Mouse (Mus musculus): ENCODE results near the gene Gm5286.
"Not testable (repeated sequence)": the region's sequence is repeated elsewhere in the genome, so short reads cannot be mapped to it uniquely, and the experiment has no call there.

Gene Gm5286

DNA sequence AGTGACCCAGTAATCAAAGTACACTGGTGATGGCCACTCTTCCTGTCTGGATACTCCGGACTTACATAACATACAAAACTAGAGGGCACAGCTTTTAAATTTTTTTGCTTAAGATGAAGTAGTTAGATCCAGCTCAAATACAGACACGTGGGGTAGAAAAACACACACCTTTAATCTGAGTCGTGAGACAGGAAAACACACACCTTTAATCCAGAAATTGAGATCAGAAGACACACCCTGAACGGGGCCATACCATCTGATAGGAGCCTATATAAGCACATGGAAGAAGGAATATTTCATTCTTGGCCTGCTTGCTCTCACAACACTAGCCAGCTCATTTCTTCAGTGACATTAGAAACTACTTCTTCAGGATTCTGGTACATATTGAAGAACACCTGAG, at the start of gene Gm5286:
Gene Gm5286 (plus strand): TSS at position 301 of the 400 bp plus-strand sequence.
- DNase-seq (ENCODE audit: low spot score in 2 of 2), result not testable (repeated sequence)

DNA sequence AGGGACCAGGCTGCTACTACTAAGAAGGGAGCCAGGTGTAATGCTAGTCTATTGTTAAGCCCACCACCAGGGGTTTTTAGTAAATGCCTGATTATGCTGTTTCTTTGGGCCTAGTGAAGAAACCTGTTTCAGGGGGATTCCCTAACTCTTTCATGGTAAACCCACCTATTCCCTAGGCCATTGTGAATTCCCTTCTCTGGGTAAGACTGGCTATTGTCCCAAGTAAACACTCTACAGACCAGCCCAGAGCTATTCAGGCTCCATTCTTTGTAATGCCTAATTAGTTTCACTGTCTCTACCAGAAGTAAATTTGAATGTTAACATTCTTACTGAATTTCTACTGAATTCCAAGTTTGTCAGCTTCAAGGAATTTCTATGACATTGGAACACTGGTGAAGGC, 29.2 kb upstream of the Gm5286 start:
- not testable (repeated sequence) for DNase-seq (ENCODE audit: low spot score in 2 of 2)

DNA sequence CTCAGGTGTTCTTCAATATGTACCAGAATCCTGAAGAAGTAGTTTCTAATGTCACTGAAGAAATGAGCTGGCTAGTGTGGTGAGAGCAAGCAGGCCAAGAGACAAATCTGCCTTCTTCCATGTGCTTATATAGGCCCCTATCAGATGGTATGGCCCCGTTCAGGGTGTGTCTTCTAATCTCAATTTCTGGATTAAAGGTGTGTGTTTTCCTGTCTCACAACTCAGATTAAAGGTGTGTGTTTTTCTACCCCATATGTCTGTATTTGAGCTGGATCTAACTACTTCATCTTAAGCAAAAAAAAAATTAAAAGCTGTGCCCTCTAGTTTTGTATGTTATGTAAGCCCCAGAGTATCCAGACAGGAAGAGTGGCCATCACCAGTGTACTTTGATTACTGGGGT, 18.4 kb upstream of the Gm5286 start, which contains the start of gene Gm10696:
Gene Gm10696 (minus strand): TSS at position 101 of the 400 bp plus-strand sequence.
- not testable (repeated sequence) for DNase-seq (ENCODE audit: low spot score in 2 of 2)
